Mouse (Mus musculus): ENCODE measurements around the gene Snph.

Gene Snph

GRCm38 (mm10) chr2:151603630-151604029 lies 28.8 kb downstream of the Snph start:
- DNase-seq (ENCODE audit: extremely low spot score, low spot score): peak; percentile 29

GRCm38 (mm10) chr2:151602106-151602505 lies 30.3 kb downstream of the Snph start:
- no peak for DNase-seq (ENCODE audit: extremely low spot score, low spot score)

GRCm38 (mm10) chr2:151598068-151598467 lies 34.3 kb downstream of the Snph start:
- no peak for DNase-seq (ENCODE audit: extremely low spot score, low spot score)

DNA sequence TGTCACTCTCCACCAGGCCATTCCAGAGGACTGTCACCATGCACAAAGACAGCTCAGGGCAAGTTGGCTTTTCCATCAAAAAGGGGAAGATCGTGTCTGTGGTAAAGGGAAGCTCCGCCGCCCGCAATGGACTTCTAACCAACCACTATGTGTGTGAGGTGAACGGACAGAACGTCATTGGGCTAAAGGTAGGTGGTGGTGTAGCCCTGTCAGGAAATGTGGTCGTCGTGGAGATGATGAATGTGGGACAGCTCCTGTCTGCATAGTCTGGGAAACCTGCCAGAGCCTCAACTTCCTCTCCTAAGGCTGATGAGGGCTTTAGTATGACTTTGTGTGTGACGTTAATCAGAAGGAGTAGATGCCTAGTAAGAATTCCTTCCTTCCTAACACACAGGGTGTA lies 45.1 kb downstream of the Snph start:
- no peak for DNase-seq (ENCODE audit: extremely low spot score, low spot score)

- no peak for DNase-seq (ENCODE audit: extremely low spot score, low spot score)
Measured at GRCm38 (mm10) chr2:151586807-151587206, 45.6 kb downstream of the Snph start.

DNA sequence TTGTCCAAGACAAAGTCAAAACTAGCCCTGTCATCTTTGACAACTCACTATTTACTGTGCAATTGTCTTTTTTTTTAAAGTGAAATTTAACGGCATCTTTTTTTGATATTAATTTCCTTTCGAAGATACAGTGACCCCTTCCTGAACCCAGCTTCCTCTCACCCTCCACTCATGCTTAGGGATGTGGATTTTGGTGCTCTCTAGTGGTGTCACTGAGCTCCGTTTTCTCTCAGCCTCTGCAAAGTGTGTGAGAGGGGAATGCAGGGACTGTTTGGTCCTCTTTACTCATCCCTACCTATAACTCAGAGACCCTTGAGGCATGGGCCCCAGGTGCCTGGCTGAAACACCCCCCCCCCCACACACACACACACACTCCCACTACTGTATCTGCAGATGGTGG lies 46.5 kb downstream of the Snph start:
- DNase-seq (ENCODE audit: extremely low spot score, low spot score): no peak

DNA sequence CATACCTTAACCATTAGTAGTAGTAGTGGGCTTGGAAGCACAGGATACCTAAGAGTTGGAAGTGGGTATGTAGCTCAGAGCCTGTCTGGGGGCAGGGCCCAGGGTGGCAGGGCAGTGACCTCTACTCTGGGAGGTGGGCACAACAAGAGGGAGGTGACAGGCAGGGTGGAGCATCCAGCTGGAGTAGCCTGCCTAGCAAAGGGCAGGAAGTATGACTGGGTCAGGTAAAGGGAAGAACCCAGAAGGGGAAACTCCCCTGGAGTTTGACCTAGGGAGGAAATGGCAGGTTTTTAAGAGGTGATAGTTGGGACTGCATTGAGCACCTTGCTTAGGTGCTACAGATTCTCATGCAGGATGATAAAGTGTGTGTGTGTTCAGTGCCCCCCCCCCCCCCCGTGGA lies 51.4 kb downstream of the Snph start:
- DNase-seq (ENCODE audit: extremely low spot score, low spot score): no peak

GRCm38 (mm10) chr2:151579183-151579582 lies 53.2 kb downstream of the Snph start:
- no peak for DNase-seq (ENCODE audit: extremely low spot score, low spot score)

DNA sequence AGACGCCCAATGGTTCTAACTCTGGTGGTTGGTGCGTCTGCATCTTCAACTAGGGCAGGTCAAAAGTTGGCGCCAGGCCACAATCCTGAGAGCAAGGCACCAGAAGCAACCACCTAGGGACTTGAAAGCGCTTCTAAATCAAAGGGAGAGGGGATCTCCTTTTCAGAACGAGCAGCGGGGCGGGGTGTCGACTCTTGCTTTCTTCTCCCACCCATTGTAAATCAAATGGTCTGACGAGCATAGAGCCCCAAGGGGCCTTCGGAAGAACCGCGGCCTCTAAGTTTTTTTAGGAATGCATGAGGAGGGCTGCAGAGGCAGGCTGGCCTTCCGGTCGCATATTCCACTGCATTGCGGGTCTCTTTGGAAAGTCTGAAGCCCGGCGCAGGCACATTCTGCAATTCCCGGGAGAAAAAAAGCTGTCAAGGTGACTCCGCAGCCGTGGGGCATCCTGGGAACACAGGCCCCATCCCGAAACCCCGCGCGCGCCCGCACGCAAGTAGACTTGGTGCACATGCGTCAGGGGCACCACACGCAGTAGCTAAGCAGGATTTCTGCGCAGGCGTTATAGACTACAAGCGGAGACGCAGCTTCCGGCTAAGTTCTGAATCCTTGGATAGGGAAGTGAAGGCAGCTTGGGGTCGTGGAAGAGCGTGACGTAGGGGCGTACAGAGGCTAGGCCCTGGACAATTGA lies 56.5 kb downstream of the Snph start:
- peak; percentile 80 for DNase-seq (ENCODE audit: extremely low spot score, low spot score)

DNA sequence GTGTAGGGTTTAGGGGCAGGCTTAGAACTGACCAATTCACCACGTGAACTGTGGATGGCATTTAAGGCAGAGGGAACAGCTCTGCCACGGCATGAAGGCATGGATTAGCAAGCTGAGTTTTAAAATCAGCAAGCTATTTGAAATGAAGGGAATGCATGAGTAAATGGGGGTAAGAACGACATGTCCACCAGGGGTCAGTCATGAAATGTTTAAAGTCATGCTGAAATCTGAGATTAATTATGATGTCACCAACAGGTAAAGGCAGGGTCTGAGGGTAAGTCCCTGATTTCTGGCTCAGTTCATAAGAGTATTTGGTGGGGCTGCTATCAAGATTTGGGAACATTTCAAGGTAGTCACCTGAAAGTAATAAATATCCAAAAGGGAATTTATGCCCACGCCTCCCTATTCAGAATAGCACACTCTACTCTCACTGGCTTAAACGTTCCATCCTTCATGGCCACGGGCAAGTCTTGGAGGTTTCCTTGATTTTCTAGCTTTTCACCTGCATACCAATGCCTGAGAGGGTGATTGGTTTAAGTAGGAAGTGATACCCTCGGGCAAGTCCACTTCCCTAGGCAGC lies 57.2 kb downstream of the Snph start:
- peak; percentile 28 for DNase-seq (ENCODE audit: extremely low spot score, low spot score)

- no peak for DNase-seq (ENCODE audit: extremely low spot score, low spot score)
Measured at GRCm38 (mm10) chr2:151574607-151575006, 57.8 kb downstream of the Snph start.

DNA sequence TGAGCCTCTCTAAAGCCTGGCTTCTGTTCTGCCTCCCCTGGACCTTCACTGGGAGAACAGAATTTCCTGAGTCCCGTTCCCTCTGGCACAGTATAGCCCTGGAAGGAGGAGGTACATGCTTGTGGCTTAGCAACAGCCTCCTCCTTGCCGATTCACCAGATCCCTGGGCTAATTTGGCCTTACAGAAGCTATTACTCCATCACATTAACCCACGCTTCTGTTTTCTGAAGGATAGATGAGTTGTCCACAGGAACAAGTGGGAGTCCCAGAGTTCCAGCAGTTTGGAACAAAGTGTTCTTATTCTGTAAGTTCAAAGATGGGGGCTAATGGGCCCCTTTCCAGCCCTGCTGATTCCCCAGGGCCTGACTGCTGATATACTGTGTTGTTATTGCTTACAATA lies 58.7 kb downstream of the Snph start:
- no peak for DNase-seq (ENCODE audit: extremely low spot score, low spot score)

GRCm38 (mm10) chr2:151571873-151572700 lies 60.3 kb downstream of the Snph start, which contains the start of gene Sdcbp2:
Gene Sdcbp2, plus strand, starts transcription at chr2:151572622.
- no peak for DNase-seq (ENCODE audit: extremely low spot score, low spot score)

DNA sequence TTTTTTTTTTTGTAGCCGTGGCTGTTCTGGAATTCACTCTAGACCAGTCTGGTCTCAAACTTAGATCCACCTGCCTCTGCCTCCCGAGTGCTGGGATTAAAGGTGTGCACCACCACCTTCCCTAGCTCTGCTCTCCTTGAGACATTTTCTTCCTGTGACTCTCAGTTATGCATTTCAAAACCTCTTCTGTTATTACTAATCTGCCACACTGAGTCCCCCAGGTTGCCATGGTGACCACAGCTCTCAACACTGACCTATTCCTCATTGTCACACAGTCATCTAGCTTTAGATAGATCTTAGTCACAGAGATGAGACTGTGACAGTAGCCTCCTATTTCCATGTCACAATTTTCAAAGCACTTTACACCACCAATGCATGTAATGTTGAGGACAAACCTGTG lies 62.9 kb downstream of the Snph start:
- DNase-seq (ENCODE audit: extremely low spot score, low spot score): no peak

DNA sequence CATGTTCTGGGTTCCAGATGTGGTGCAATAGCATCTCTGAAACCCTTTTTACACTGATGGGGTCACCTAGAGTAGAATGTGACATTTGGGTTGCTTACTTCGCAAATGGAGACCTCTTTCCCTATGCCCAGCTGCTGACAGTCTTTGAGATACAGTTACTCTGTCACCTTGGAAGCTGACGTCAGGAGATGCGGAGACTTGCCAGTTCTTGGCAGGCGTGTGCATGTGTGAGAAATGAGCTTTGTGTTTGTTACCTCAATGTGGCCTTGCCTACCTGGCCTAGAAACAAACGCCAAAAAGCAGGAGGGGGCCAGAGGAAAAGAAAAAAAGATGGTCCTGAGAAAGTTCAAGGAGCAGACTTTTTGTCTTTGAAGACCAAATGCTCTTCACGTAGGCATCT lies 65.5 kb downstream of the Snph start:
- no peak for DNase-seq (ENCODE audit: extremely low spot score, low spot score)

DNA sequence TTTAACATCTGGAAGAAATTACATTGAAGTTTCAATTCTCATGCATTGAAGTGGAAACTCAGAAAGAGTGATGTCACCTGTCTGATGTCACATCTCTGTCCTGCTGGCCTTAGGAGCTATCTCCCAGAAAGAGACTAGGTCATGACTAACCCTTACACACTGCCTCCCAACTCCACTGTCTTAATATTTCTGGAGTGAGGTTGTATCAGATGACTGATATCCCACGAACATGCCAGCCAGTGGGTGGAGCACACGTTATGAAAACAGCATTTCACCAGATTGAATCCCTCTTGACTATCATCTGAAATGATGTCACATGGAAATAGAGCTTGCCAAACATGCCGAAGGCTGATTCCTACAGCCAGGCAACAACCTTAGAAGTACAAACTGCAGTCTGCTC lies 67.4 kb downstream of the Snph start:
- DNase-seq (ENCODE audit: extremely low spot score, low spot score): no peak

DNA sequence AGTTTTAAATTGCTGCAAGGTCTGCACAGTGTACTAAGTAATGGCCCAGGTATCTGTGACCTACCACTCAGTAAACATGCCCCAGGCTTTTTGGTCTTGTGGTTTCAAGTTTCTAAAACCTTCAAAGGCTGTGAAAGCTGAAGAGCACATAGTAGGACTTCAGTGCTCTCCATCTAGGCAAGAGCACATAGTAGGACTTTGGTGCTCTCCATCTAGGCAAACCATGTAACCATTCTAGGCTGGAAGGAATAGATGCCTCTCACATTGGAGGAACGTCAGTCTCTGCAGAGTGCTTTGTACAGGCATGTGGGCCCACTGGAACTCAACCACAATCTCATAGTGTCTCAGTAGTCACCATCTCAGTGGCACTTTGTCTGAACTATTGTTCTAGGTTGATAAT lies 68.4 kb downstream of the Snph start:
- no peak for DNase-seq (ENCODE audit: extremely low spot score, low spot score)

- DNase-seq (ENCODE audit: extremely low spot score, low spot score): no peak
Measured at GRCm38 (mm10) chr2:151562930-151563921, 69.2 kb downstream of the Snph start.

- DNase-seq (ENCODE audit: extremely low spot score, low spot score): no peak
Measured at GRCm38 (mm10) chr2:151549615-151550121, 82.7 kb downstream of the Snph start.

DNA sequence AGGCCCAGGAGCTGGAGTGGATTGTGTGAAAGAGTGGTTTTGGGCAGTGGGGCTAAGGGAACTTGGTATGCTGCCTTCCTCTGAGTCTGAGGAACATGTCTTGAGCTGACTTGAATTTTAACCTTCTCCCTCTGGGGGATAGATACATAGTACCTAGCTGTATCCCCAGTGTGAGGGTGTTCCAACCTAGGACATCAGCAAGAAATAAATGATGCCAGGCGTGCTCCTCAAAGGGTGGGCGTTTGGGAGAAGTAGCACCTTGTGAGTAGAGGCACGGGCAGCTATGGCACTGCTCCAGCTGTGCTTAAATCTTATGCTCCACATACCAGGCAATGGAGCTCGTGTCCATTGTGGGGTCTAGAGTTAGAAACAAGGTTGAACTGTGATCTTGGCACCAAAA lies 85.8 kb downstream of the Snph start:
- DNase-seq (ENCODE audit: extremely low spot score, low spot score): no peak

DNA sequence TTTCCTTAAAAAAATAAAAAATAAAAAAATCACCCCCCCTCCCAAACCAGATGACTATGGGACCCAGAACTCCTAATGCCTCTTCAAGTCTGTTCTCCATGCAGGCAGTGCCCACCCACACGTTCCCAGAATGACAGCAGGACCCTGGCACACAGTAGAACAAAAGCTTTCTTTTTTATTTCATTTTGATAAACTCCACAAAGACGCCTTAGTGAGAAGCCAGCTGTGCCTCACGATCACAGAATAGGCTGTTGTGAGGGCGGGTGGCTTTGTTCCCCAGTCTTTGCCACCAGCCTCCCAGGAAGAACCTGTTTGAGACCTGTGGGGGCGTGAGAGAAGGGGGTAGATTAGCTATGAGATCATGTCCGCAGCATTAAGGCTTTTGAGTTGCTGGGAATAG lies 87.7 kb downstream of the Snph start:
- no peak for DNase-seq (ENCODE audit: extremely low spot score, low spot score)
